Mouse (Mus musculus): Measurements from ENCODE around the gene Dynlt1f.
"Not testable (repeated sequence)": the region's sequence is repeated elsewhere in the genome, so short reads cannot be mapped to it uniquely, and the experiment has no call there.

DNA sequence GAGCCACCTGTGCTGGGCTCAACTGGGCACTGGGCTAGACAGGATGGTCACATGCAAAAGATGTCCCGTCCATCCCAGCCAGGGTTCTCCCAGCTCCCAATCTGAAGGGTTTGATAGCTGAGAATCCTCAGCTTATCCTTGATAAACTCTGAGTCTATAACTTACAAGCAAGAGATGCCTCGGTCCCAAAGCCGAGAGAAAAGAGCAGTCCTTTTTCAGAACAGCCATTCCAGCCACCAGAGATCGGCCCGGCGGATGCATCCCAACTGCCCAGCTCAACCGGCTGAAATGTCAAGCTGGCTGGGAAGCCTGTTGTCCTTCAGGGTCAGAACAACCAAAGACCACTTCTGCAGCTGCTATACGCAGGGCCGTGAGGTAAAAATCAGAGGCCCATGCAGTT lies 11.5 kb downstream of the Dynlt1f start:
- not testable (repeated sequence) for TF ChIP-seq POLR2A (IDR thresholded peaks at IDR 0.05; ENCODE audit: low read depth, low read length); CTCF (IDR thresholded peaks at IDR 0.05; ENCODE audit: extremely low read depth, insufficient read length, insufficient replicate concordance, low read depth, low read length)

All from small intestine, adult 2 months (tissue).